Mouse (Mus musculus) macrophage (primary cell): ENCODE measurements around the gene Kif27. TPM values are rescaled to one million over a fixed set of nuclear protein-coding genes. Genes with fewer than 3 reads are reported as not detected.

Source experiments
- H3K27ac ChIP-seq: fragments of 350-480 bp; formaldehyde crosslinking; 2 replicates; pipeline ENCODE4 v1.9.0; 2021
- H3K36me3 ChIP-seq: fragments of 350-480 bp; formaldehyde crosslinking; 2 replicates; pipeline ENCODE4 v1.9.0; 2021; ENCODE audit errors: inconsistent target
- H3K4me3 ChIP-seq: fragments of 350-480 bp; formaldehyde crosslinking; 2 replicates; pipeline ENCODE4 v1.9.0; 2021; ENCODE audit errors: inconsistent target
- H3K79me2 ChIP-seq: fragments of 350-480 bp; formaldehyde crosslinking; 2 replicates; pipeline ENCODE4 v1.9.0; 2021; ENCODE audit errors: inconsistent target
- WGBS: methylation state at CpG from one replicate; pipeline ENCODE4 v1.1.7; 2026; ENCODE audit warnings: inconsistent platforms; ENCODE audit not compliant: missing documents; 5-methylcytosine and 5-hydroxymethylcytosine counted together
- polyA plus RNA-seq: library from polyadenylated mRNA; stranded (reverse); fragments of 250-400 nt; gene quantifications from 3 replicates; pipeline ENCODE4 v1.2.4, GENCODE M21; 2018; ENCODE audit warnings: inconsistent platforms

Kif27 gene
- polyA plus RNA-seq, 1 experiment from 2014 or later: 0.20 TPM

DNA sequence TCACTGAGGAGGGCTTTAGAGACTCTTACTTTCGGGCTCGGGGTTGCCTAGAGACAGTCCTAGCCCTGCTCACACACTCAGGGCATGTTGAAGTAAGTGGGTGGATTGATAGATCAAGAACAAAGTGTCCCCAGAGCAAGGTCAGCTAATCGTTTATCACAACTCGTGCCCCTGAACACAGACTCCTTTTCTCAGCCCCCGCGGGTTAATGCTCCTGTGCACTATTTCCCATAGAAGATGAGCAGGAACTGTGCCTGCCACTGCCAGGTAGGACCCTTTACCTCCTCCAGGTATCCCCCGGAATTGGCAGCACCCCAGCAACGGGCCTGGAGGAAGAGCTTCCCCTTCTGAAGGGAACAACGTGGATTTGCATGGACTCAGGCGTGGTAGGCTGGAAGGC is 82.7 kb downstream of the Kif27 start:
- Histone ChIP-seq H3K27ac (no peak overlapping the region), H3K4me3 (no peak overlapping the region), H3K79me2 (no peaks in the 10 kb centered on the region), H3K36me3 (no peaks in the 10 kb centered on the region)
- 86% methylated on average over 10 of the region's 10 CpGs for WGBS

DNA sequence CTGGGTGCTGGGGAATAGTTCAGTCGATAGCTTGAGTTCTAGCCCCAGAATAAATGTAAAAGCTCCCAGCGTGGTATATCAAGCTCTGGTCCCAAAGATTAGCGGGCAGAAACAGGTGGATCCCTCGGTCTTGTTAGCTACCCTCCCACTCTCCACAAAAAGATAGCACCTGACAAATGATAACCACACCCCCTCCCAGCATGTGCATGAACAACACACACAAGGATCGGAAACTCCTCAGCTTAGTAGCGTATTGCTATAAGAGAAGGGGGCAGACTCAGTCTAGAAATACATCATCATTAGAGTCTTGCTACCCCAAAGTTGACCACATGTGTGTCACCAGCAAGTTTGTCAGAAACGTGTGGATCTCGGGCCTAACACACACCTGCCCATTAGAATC is 83.3 kb downstream of the Kif27 start, which contains the start of gene Gkap1:
Gkap1 (minus strand) TSS at position 101 of the 400 bp plus-strand sequence.
- Histone ChIP-seq H3K4me3 (peak within 1 kb of the TSS; percentile 23), H3K27ac (no peak within 1 kb of the TSS), H3K36me3 (no peaks in the 10 kb centered on the region), H3K79me2 (no peaks in the 10 kb centered on the region)
- 87% methylated on average over 7 of the region's 8 CpGs for WGBS

DNA sequence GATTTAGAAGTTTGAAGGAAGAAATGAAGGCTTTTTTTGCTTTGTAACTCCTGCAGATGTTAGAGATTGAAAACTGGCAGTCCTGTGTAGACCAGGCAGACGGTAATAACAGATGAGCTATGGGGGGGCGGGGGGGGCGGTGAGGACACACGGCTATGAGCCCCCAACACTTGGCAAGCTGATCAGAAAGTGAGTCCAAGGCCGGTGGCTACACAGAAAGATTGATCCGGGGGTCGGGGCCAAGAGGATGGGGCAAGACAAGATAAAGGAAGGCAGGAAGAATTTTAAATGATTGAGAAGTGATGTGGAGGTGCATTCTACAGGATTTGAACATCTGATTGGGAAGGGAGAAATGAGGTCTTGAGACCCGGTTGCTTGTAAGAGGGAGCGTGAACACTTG is 83.8 kb downstream of the Kif27 start:
- Histone ChIP-seq H3K27ac (no peak overlapping the region), H3K4me3 (peak overlapping the region; percentile 23; the same call in 1 of the 2 replicates), H3K79me2 (no peaks in the 10 kb centered on the region), H3K36me3 (no peaks in the 10 kb centered on the region)
- WGBS: 48% methylated on average over 9 of the region's 9 CpGs

DNA sequence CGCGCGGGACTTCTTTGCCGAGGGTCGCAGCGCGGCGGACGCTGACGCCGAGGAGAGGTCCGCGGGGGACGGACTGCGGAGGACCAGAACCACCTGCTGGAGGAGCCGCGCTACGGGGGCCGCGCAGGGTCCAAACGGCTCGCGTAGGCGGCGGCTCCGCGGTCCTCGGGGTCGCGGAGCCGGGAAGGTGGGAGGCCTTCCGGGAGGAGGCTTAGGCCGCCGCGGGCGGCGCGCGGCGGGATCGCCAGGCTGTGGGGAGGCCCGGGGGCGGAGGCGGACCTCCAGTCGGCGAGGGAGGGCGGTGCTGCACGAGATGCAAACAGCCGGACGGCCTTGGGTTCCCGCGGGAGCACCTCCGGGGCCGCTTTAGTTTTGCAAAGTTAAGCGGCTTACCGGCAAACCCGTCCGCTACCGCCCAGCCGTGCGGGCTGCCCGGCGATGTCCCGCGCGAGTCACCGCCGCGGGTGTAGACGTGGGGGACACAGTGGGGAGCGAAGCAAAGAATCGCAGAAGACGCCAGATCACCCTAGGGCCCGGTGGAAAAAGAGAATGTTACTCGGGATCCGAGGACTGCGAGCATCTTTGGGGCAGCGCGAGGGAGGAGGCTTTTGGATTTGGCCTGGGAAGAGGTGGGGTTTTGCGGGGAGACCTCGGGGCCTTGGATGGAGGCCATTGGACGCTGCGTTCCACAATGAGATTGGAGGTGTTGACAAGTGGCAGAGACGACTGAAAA is 84.5 kb downstream of the Kif27 start:
- H3K79me2 ChIP-seq: no peaks in the 10 kb centered on the region
- H3K36me3 ChIP-seq: no peaks in the 10 kb centered on the region
- H3K27ac ChIP-seq: no peak overlapping the region
- 1% methylated on average over 75 of the region's 84 CpGs for WGBS
- peak overlapping the region; percentile 23 for H3K4me3 ChIP-seq

DNA sequence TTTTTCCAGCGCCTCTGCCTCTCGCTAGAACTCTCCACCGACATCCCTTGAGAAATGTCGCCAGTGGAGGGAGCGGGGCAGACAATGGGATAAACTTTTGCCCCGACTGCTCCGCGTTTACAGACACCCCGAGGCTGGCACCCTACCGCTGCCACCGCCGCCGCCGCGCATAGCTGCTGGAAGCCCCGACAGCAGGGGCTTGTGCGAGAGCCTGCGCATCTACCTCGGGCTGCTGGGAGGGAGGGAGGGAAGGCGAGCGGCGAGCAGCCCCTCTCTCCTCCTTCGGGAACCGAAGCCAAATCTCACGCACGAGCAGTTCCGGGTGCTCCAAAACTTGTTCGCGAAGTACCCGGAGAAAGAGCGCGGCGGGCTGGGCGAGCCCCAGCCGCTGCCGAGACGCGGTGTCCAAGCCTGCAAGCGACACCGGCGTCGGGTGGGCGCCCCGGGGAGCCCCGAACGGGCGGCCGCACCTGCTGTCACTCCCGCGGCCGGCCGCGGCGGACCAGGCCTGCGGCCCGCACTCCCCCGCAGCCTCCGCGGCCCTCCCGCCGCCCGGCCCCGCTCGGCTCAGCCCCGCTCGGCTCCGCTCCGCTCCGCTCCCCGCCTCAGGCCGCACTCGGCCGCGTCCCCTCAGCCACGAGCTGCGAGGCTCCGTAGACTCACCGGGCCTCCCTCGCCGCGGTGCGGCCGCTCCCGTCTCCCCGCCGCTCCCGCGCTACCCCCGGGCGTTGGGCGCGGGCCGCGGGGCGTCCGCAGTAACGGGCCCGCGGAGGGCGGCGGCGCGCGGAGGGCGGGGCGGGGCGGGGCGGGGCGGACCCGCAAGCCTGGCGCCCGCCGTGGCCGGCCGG is 85.3 kb downstream of the Kif27 start:
- WGBS: under 1% methylated on average over 88 of the region's 115 CpGs
- no peak overlapping the region for H3K27ac ChIP-seq
- no peaks in the 10 kb centered on the region for H3K36me3 ChIP-seq
- no peaks in the 10 kb centered on the region for H3K79me2 ChIP-seq
- H3K4me3 ChIP-seq: peak overlapping the region; percentile 19

DNA sequence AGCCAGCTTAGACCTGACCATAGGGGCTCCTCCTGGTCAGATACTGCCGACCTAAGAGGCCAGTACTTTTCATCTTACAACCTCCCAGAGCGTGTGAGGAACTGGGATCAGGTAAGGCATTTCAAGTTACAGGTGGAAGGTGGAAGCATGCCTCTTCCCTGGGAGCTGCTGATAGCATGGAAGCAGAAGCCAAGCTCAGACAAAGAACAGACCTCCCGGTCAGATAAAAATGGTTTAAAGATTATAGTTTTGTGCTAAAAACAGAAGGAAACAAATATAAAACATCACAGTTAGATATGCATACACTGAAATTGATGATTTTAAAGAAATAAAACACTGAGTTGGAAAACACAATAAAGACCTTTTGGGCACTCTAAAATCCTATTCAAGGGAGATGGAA is 92.1 kb downstream of the Kif27 start:
- H3K36me3 ChIP-seq: 0 out of 2 replicates have a peak, but pooled peaks cover 3% of the 10 kb centered on the region
- WGBS: 87% methylated on average over 3 of the region's 3 CpGs
- H3K79me2 ChIP-seq: no peaks in the 10 kb centered on the region
- H3K4me3 ChIP-seq: no peak overlapping the region
- H3K27ac ChIP-seq: no peak overlapping the region

DNA sequence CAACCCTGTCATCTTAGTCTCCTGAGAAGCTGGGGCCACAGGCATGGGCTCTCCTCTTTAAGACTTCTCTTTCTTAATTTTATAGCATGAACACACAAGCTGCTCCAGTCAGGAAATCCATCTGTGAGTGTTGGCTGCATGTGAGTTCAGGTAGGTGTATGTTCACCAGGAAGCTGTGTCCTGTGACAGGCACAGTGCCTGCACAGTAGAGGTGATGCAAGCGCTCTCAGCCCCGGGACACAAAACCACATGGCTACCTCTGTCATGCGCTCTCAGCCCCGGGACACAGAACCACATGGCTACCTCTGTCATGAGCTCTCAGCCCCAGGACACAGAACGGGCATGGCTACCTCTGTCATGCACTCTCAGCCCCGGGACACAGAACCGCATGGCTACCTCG is 95.4 kb downstream of the Kif27 start:
- no peaks in the 10 kb centered on the region for H3K79me2 ChIP-seq
- H3K4me3 ChIP-seq: no peak overlapping the region
- H3K36me3 ChIP-seq: 0 out of 2 replicates have a peak, but pooled peaks cover 3% of the 10 kb centered on the region
- 81% methylated on average over 8 of the region's 8 CpGs for WGBS
- H3K27ac ChIP-seq: no peak overlapping the region

DNA sequence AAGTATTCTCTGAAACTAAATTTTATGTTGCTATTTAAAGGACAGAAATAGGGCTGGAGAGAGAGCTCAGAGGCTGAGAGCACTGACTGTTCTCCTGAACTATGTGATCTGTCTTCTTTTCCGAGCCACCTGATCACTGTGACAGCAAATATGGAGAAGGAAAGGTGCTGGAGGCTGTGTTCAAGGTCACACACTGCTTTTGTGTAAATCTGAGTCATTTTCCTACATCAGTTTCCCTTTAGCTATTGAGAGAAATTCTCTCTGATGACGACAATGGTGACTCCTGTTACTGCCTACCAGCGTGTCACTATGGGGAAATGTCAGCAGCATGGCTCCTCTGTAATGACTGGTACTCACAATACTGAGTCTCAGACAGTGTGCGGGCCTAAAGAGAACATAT is 97.2 kb downstream of the Kif27 start:
- Histone ChIP-seq H3K36me3 (0 out of 2 replicates have a peak, but pooled peaks cover 3% of the 10 kb centered on the region), H3K27ac (no peak overlapping the region), H3K4me3 (no peak overlapping the region), H3K79me2 (no peaks in the 10 kb centered on the region)
- 92% methylated on average over 4 of the region's 4 CpGs for WGBS

DNA sequence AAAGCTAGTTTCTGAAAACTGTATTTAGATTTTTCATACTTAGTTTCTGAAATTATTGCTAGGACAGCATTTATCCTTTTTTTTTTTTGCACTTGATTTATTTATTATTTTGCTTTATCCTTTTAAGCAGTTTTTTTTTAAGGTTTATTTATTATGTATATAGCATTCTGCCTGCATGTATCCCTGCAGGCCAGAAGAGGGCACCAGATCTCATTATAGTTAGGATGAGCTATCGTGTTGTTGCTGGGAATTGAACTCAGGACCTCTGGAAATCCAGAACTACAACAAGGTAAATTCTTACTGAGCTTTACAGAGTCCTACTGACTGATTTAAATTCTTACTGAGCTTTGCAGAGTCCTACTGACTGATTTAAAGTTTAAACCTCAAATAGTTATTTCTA is 105.7 kb downstream of the Kif27 start:
- no peak overlapping the region for H3K4me3 ChIP-seq
- 100% methylated on average over 1 of the region's 1 CpGs for WGBS
- no peak overlapping the region for H3K27ac ChIP-seq
- no peaks in the 10 kb centered on the region for H3K36me3 ChIP-seq
- no peaks in the 10 kb centered on the region for H3K79me2 ChIP-seq

DNA sequence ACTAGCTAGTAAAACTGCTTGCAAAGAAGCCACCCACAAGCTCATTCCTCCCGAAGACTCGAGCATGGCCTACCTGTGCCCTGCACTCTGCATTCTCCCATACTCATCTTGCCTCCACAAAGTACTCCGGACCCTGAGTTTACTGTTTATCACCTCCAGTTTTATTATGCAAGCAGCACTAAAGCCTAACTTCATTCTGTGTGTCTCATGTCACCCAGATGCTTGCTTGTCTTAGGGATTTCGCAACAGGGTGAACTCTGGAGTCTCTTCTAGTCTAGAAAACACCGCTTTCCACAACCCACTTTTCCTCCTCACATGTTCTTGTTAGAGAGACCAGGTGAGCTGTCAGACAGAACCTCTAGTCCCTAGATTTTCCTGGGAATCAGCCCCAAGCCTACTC is 110.0 kb downstream of the Kif27 start:
- Histone ChIP-seq H3K4me3 (no peak overlapping the region), H3K27ac (no peak overlapping the region), H3K36me3 (no peaks in the 10 kb centered on the region), H3K79me2 (no peaks in the 10 kb centered on the region)
- 88% methylated on average over 5 of the region's 5 CpGs for WGBS

Other genes with a start within 250 kb of the Kif27 start
- gene Klhl3, start 245.5 kb downstream of the Kif27 start, polyA plus RNA-seq: 0.05 to 1.1 TPM (median 0.19 TPM) in 3 replicates
- 18.4 to 77.1 TPM (median 48.4 TPM) in 3 replicates for gene Hnrnpa0, start 230.6 kb downstream of the Kif27 start, polyA plus RNA-seq
- 22.2 to 41.3 TPM (median 25.5 TPM) in 3 replicates for gene Idnk, start 201.5 kb downstream of the Kif27 start, polyA plus RNA-seq
- 51.3 to 88.5 TPM (median 66.0 TPM) in 3 replicates for gene Ubqln1, start 143.5 kb downstream of the Kif27 start, polyA plus RNA-seq
- gene Gkap1, start 83.4 kb downstream of the Kif27 start, polyA plus RNA-seq: 19.3 to 36.5 TPM (median 25.1 TPM) in 3 replicates
- 14.0 to 26.7 TPM (median 16.3 TPM) in 3 replicates for gene 2210016F16Rik, start 26.1 kb upstream of the Kif27 start, polyA plus RNA-seq
- 18.1 to 36.6 TPM (median 36.0 TPM) in 3 replicates for gene Rmi1, start 43.1 kb upstream of the Kif27 start, polyA plus RNA-seq
- 321 to 467 TPM (median 425 TPM) in 3 replicates for gene Hnrnpk, start 44.2 kb upstream of the Kif27 start, polyA plus RNA-seq